28 mouse cellular contexts compared by ENCODE assay signal in the genomic region with DNA sequence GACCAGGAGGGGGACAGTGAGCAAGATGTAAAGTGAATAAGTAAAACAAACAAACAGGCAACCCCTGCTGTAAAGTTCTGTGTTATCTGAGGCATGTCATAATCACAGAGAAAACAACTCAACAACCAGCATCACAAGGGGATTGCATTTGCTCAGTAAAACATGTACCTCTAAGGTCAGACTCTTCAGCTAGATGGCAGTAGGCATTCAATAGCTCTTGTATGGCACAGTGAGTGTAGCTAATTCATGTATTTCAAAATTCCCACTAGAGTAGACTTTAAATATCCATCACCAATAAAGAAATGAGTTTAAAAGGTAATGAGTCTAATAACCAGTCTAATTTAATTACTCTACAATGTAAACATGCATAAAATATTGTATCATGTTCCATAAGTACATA.
DNase-seq lines count a peak whose midpoint lies in the region; ATAC-seq and TF ChIP-seq lines count a peak whose summit lies in the region.
"Had no signal": no experiment of that assay in that cellular context is flagged by ENCODE, and none has a peak within 500 bp of the region (broad histone marks: within the 10 kb centered on the region; RNA-seq: fewer than 3 reads in every experiment).

No protein-coding gene starts in this region.

- no peak for DNase-seq in heart, postnatal 0 days (ENCODE audit: low spot score)
- no peak for DNase-seq in heart, adult 9 months (ENCODE audit: low spot score in 2 of 2)
- DNase-seq in lung, postnatal 0 days (ENCODE audit: low spot score) = no peak
- DNase-seq in lung, postnatal 14 days = no peak
- peak; percentile 6 for DNase-seq in brain, adult 2 months (ENCODE audit: low read depth, low spot score)
- DNase-seq: adrenal gland, adult 2 months; adrenal gland, postnatal 36 days; B cell, adult 2 months; cerebellum, adult 9-10 months; cerebellum, postnatal 36 days; gastrocnemius, postnatal 10 days; heart, postnatal 10 days; kidney, adult 18-20 months; kidney, postnatal 4 days; liver, embryonic 13.5 days; lung, adult 2 months; lung, postnatal 36 days; right cerebral cortex, adult 18-20 months; thymus, postnatal 4 days had no signal

- H3K9me3 ChIP-seq in heart, postnatal 0 days (replicated peaks; ENCODE audit: control insufficient read depth, low read length) = no peaks in the 10 kb centered on the region
- no peaks in the 10 kb centered on the region for H3K9me3 ChIP-seq in lung, postnatal 0 days (ENCODE audit: low read length)
- H3K9me3 ChIP-seq: embryonic facial prominence, embryonic 13.5 days; heart, embryonic 12.5 days; hindbrain, embryonic 15.5 days; limb, embryonic 10.5 days; limb, embryonic 15.5 days; liver, embryonic 13.5 days; midbrain, embryonic 12.5 days had no signal

- no peak for ATAC-seq in heart, postnatal 0 days (ENCODE audit: insufficient read depth, low read depth)
- no peak for ATAC-seq in lung, postnatal 0 days
- no peak for ATAC-seq in granulocyte monocyte progenitor cell, adult 5-6 weeks (replicated peaks; ENCODE audit: poor library complexity, severe bottlenecking)
- ATAC-seq in megakaryocyte-erythroid progenitor cell, adult 5-6 weeks (replicated peaks; ENCODE audit: low FRiP score, low TSS enrichment, poor library complexity, severe bottlenecking) = no peak
- ATAC-seq: activated CD4-positive, CD25-positive, alpha-beta regulatory T cell, adult 4 months had no signal

- TF ChIP-seq EP300 in heart, postnatal 0 days (IDR thresholded peaks at IDR 0.05; ENCODE audit: low read depth) = no peak
- no peak for TF ChIP-seq EP300 in lung, postnatal 0 days (IDR thresholded peaks at IDR 0.05)

- TF ChIP-seq CTCF in heart, postnatal 0 days (IDR thresholded peaks at IDR 0.05; ENCODE audit: low read depth) = peak; percentile 42
- peak; percentile 18; the same call in 1 of the 2 replicates for TF ChIP-seq CTCF in lung, postnatal 0 days (IDR thresholded peaks at IDR 0.05)

- no peaks in the 10 kb centered on the region for H3K27me3 ChIP-seq in heart, postnatal 0 days (ENCODE audit: control insufficient read depth, insufficient read depth, low read length)
- no peaks in the 10 kb centered on the region for H3K27me3 ChIP-seq in lung, postnatal 0 days (replicated peaks; ENCODE audit: insufficient read depth, low read length)
- H3K27me3 ChIP-seq: embryonic facial prominence, embryonic 13.5 days; heart, embryonic 12.5 days; hindbrain, embryonic 15.5 days; limb, embryonic 15.5 days; liver, embryonic 13.5 days; midbrain, embryonic 12.5 days had no signal

- H3K4me1 ChIP-seq in heart, postnatal 0 days (ENCODE audit: control insufficient read depth, insufficient read depth) = no peaks in the 10 kb centered on the region
- no peaks in the 10 kb centered on the region for H3K4me1 ChIP-seq in lung, postnatal 0 days (ENCODE audit: insufficient read depth, low read depth, low read length)
- H3K4me1 ChIP-seq: embryonic facial prominence, embryonic 13.5 days; heart, embryonic 12.5 days; limb, embryonic 10.5 days; liver, embryonic 13.5 days; midbrain, embryonic 12.5 days had no signal

- H3K36me3 ChIP-seq in heart, postnatal 0 days (replicated peaks; ENCODE audit: control insufficient read depth, insufficient read depth, low read length) = no peaks in the 10 kb centered on the region
- H3K36me3 ChIP-seq in lung, postnatal 0 days (ENCODE audit: insufficient read depth, low read length) = no peaks in the 10 kb centered on the region
- H3K36me3 ChIP-seq: embryonic facial prominence, embryonic 13.5 days; heart, embryonic 12.5 days; hindbrain, embryonic 15.5 days; limb, embryonic 10.5 days; limb, embryonic 15.5 days; liver, embryonic 13.5 days; midbrain, embryonic 12.5 days had no signal

- H3K4me2 ChIP-seq in heart, postnatal 0 days (ENCODE audit: low read depth, low read length) = no peak overlapping the region
- H3K4me2 ChIP-seq in lung, postnatal 0 days (replicated peaks; ENCODE audit: low read depth, low read length) = no peak overlapping the region
- H3K4me2 ChIP-seq: embryonic facial prominence, embryonic 13.5 days; heart, embryonic 12.5 days; hindbrain, embryonic 15.5 days; limb, embryonic 15.5 days; liver, embryonic 13.5 days; midbrain, embryonic 12.5 days had no signal

- no peak overlapping the region for H3K4me3 ChIP-seq in heart, postnatal 0 days (ENCODE audit: low read depth, low read length)
- H3K4me3 ChIP-seq in lung, postnatal 0 days (ENCODE audit: low read depth, low read length) = no peak overlapping the region
- H3K4me3 ChIP-seq: embryonic facial prominence, embryonic 13.5 days; heart, embryonic 12.5 days; hindbrain, embryonic 15.5 days; limb, embryonic 10.5 days; limb, embryonic 15.5 days; liver, embryonic 13.5 days; midbrain, embryonic 12.5 days had no signal

- H3K27ac ChIP-seq in heart, postnatal 0 days (ENCODE audit: low read depth) = no peak overlapping the region
- no peak overlapping the region for H3K27ac ChIP-seq in lung, postnatal 0 days (ENCODE audit: low read length)
- H3K27ac ChIP-seq: embryonic facial prominence, embryonic 13.5 days; hindbrain, embryonic 15.5 days; limb, embryonic 10.5 days; limb, embryonic 15.5 days; liver, embryonic 13.5 days; midbrain, embryonic 12.5 days had no signal

- no peak overlapping the region for H3K9ac ChIP-seq in heart, postnatal 0 days (replicated peaks; ENCODE audit: low read depth, low read length)
- H3K9ac ChIP-seq in lung, postnatal 0 days (replicated peaks; ENCODE audit: low read depth) = no peak overlapping the region
- H3K9ac ChIP-seq: embryonic facial prominence, embryonic 13.5 days; heart, embryonic 12.5 days; hindbrain, embryonic 15.5 days; limb, embryonic 15.5 days; liver, embryonic 13.5 days; midbrain, embryonic 12.5 days had no signal
